Mouse (Mus musculus) CD4-positive naive resting alpha-beta T cell, adult 57 days (primary cell): ENCODE data around the gene Gtf2f2. TPM values are rescaled to one million over a fixed set of nuclear protein-coding genes. Genes with fewer than 3 reads are reported as not detected.

Experiments
- total RNA-seq: library from RNA; stranded (reverse); gene quantifications from one replicate; pipeline ENCODE4 v1.2.4, GENCODE M21; 2023

The Gtf2f2 gene
- total RNA-seq = 25.3 TPM

DNA sequence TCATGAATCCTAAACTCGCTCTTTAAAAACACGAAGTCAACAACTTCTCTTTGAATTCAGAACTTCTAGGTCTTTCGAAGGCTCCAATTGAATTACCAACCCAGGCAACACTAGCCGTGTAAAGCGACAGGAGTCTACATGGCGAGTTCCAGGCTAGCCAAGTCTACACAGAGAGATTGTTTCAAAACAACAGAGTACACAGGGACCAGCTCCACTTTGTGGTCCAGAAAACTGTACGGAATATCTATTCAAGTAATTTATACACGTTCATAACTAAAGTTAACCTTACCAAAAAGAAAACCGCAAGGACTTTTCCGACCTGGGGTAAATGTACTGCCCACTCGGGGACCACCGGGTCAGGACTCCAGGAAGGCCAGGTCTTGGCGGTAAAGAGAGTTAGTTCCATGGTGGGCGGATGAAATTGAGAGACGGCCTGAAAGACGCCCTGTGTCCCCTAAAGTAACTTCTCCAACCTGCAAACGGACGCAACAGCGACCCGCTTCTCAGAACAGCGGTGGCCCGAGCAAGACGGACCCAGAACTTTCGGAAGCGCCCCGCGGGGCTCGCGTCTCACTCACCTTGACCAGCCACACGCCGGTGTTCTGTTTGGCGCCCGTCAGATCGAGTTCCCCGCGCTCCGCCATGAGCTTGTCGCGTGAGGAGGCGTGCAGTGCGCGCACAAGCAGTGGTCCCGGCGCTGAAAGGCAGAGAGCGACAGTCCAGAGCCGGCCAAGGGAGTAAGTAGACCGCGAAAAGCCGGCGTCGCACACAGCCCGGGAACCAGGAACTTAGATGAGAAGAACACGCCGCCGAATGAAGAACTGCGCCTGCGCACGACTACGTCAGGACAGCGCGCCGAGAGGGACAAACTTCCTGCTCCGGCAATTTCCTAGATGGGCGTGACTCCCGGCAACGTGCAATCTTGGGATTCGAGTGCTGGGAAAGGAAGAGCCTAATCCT lies at the start of gene Gtf2f2:
Gene Gtf2f2 (minus strand): TSS at position 764 of the 960 bp plus-strand sequence.

DNA sequence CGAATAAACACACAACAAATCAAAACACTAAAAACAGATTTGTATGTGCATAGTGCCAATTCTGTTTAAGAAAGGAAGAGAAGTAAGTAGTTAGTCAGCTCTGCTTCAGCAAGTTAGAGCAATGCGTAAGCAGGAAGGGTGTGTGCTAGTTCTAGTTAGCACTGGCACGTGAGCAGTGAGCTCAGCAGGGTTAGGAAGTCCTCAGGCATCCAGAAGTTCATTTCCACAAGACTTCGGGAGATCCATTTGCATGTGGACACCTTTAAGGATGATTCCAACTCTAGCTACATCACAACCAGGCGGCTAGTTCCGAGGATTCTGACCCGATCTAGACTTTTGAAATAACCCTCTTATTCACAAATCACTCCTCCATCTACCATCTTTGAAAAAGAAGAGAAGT lies 55.9 kb downstream of the Gtf2f2 start, which contains the start of gene Kctd4:
Gene Kctd4 (plus strand): TSS at position 244 of the 400 bp plus-strand sequence.

Other genes with a start within 250 kb of the Gtf2f2 start
- 45.5 TPM for gene Slc25a30, start 223.8 kb downstream of the Gtf2f2 start, total RNA-seq
- 9,488 TPM for gene Tpt1, start 165.8 kb downstream of the Gtf2f2 start, total RNA-seq
- not detected for gene Kctd4, start 55.9 kb downstream of the Gtf2f2 start, total RNA-seq
- gene Gpalpp1, start 99.9 kb upstream of the Gtf2f2 start, total RNA-seq = 16.6 TPM
- gene Nufip1, start 100.0 kb upstream of the Gtf2f2 start, total RNA-seq = 16.2 TPM